Mouse (Mus musculus) thymus, adult 2 months (tissue): ENCODE measurements around the gene Ptov1.

ENCODE experiments used
- CTCF ChIP-seq: fragments of 200-500 bp; IDR thresholded peaks from 2 replicates; pipeline ENCODE4 v1.5.1; 2012; ENCODE audit warnings: mild to moderate bottlenecking, control low read depth, low read length, moderate library complexity, borderline replicate concordance; ENCODE audit not compliant: control insufficient read depth, poor library complexity, insufficient read depth; ENCODE audit errors: extremely low read depth
- POLR2A ChIP-seq: fragments of 200-500 bp; IDR thresholded peaks from 2 replicates; pipeline ENCODE4 v1.6.1; 2012; ENCODE audit warnings: mild to moderate bottlenecking, low read length, control low read depth, moderate library complexity; ENCODE audit not compliant: control insufficient read depth, poor library complexity, insufficient read depth; ENCODE audit errors: extremely low read depth

DNA sequence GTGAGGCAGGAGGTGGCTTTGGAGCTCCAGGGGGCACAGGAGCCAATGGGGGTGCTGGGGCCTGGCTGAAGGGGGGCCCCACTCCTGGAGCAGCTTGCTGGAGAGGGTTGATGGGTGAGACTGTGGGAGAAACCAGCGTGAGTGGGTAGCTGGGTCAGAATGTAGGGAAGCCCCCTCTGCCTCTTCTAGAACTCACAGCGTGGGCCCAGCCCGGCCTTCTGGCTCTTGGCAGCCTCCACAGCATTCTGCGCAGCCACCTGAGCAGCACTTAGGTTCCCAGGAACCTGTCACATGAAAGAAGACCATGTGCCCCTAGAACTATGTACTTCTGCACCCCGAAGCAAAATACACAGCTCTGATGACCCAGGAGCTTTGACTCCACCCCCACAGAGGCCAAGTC, 15.0 kb upstream of the Ptov1 start:
- TF ChIP-seq CTCF (no peak), POLR2A (no peak)
